ENCODE assay signal across 22 mouse cellular contexts in the genomic region with DNA sequence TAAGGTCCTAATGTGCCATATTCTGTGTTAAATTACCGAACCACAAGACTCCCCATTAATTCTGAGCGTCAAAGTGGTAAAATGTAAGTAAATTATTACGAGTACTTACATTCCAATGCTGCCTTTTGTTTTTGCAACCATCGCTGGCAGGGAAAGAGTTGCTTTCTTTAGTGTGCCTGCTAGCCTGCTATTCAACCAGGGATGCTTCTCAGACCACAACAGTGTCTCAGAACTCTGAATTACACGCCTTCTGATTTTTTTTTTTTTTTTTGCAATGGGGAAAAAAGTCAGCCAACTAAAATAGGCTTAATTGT. TPM values are rescaled to one million over a fixed set of nuclear protein-coding genes. Genes with fewer than 3 reads are reported as not detected.
DNase-seq lines count a peak whose midpoint lies in the region; ATAC-seq lines count a peak whose summit lies in the region.
"Had no signal": no experiment of that assay in that cellular context is flagged by ENCODE, and none has a peak within 500 bp of the region (broad histone marks: within the 10 kb centered on the region; RNA-seq: fewer than 3 reads in every experiment).

No protein-coding gene starts in this region.

- no peaks in the 10 kb centered on the region for H3K27me3 ChIP-seq in forebrain, embryonic 14.5 days (replicated peaks; ENCODE audit: control insufficient read depth, insufficient read depth, low read length)
- no peaks in the 10 kb centered on the region for H3K27me3 ChIP-seq in forebrain, embryonic 13.5 days
- no peaks in the 10 kb centered on the region for H3K27me3 ChIP-seq in heart, embryonic 16.5 days (ENCODE audit: control insufficient read depth, insufficient read depth, low read length)
- H3K27me3 ChIP-seq in heart, embryonic 11.5 days (ENCODE audit: control insufficient read depth, insufficient read depth, low read length), result no peaks in the 10 kb centered on the region
- H3K27me3 ChIP-seq in midbrain, embryonic 16.5 days (ENCODE audit: control insufficient read depth, insufficient read depth, low read depth, low read length), result no peaks in the 10 kb centered on the region
- H3K27me3 ChIP-seq: kidney, embryonic 15.5 days had no signal

- WGBS in forebrain, embryonic 14.5 days, result 29% methylated on average over 5 of the region's 5 CpGs
- 34% methylated on average over 5 of the region's 5 CpGs for WGBS in forebrain, embryonic 13.5 days
- WGBS in heart, embryonic 16.5 days, result 44% methylated on average over 5 of the region's 5 CpGs
- WGBS in heart, embryonic 11.5 days (ENCODE audit: insufficient replicate concordance), result 74% methylated on average over 5 of the region's 5 CpGs
- WGBS in midbrain, embryonic 16.5 days, result 40% methylated on average over 5 of the region's 5 CpGs

- H3K27ac ChIP-seq in forebrain, embryonic 14.5 days (ENCODE audit: low read depth, low read length), result no peak overlapping the region
- no peak overlapping the region for H3K27ac ChIP-seq in forebrain, embryonic 13.5 days
- peak overlapping the region; percentile 95 for H3K27ac ChIP-seq in heart, embryonic 16.5 days (ENCODE audit: low read length)
- no peak overlapping the region for H3K27ac ChIP-seq in heart, embryonic 11.5 days (ENCODE audit: low read depth, low read length)
- H3K27ac ChIP-seq in midbrain, embryonic 16.5 days (ENCODE audit: low read length), result no peak overlapping the region
- H3K27ac ChIP-seq: kidney, embryonic 15.5 days had no signal

- no peaks in the 10 kb centered on the region for H3K4me1 ChIP-seq in forebrain, embryonic 14.5 days (ENCODE audit: control insufficient read depth, insufficient read depth, low read length)
- peaks cover 8% of the 10 kb centered on the region; the same call in 1 of the 2 replicates for H3K4me1 ChIP-seq in forebrain, embryonic 13.5 days
- peaks cover 11% of the 10 kb centered on the region; the same call in 1 of the 2 replicates for H3K4me1 ChIP-seq in heart, embryonic 16.5 days (ENCODE audit: control insufficient read depth, insufficient read depth, low read length)
- no peaks in the 10 kb centered on the region for H3K4me1 ChIP-seq in heart, embryonic 11.5 days (ENCODE audit: control insufficient read depth, insufficient read depth, low read length)
- peaks cover 5% of the 10 kb centered on the region; the same call in 1 of the 2 replicates for H3K4me1 ChIP-seq in midbrain, embryonic 16.5 days (ENCODE audit: control insufficient read depth, insufficient read depth, low read length)
- H3K4me1 ChIP-seq: kidney, embryonic 15.5 days had no signal

- DNase-seq in forebrain, embryonic 14.5 days (ENCODE audit: low spot score), result peak; percentile 16
- peak; percentile 46 for DNase-seq in brain, adult 2 months (ENCODE audit: low read depth, low spot score)
- DNase-seq in left cerebral cortex, postnatal 14 days (ENCODE audit: low spot score in 2 of 2), result no peak
- DNase-seq in lung, postnatal 36 days, result no peak
- DNase-seq: cerebellum, adult 11 months; cerebellum, postnatal 25 days; gastrocnemius, postnatal 10 days; layer of hippocampus, postnatal 36 days; left cerebral cortex, postnatal 4 days; lung, adult 2 months; lung, postnatal 4 days; thymus, postnatal 25 days had no signal

- intact Hi-C loops in left cerebral cortex, postnatal 14 days (cut with DNase I), result no loop called here

- H3K4me3 ChIP-seq in forebrain, embryonic 14.5 days (ENCODE audit: low read depth, low read length), result no peak overlapping the region
- no peak overlapping the region for H3K4me3 ChIP-seq in forebrain, embryonic 13.5 days
- no peak overlapping the region; the same call in 1 of the 2 replicates for H3K4me3 ChIP-seq in heart, embryonic 16.5 days (ENCODE audit: low read length)
- H3K4me3 ChIP-seq in heart, embryonic 11.5 days (ENCODE audit: low read depth, low read length), result no peak overlapping the region
- H3K4me3 ChIP-seq in midbrain, embryonic 16.5 days (ENCODE audit: low read depth, low read length), result no peak overlapping the region
- H3K4me3 ChIP-seq: kidney, embryonic 15.5 days had no signal

- no peak overlapping the region for H3K9ac ChIP-seq in forebrain, embryonic 14.5 days (ENCODE audit: low read length)
- H3K9ac ChIP-seq in forebrain, embryonic 13.5 days, result no peak overlapping the region
- H3K9ac ChIP-seq in heart, embryonic 16.5 days (ENCODE audit: low read length), result no peak overlapping the region; the same call in none of the 2 replicates
- H3K9ac ChIP-seq in heart, embryonic 11.5 days (ENCODE audit: low read depth, low read length), result no peak overlapping the region
- no peak overlapping the region for H3K9ac ChIP-seq in midbrain, embryonic 16.5 days (ENCODE audit: low read depth, low read length)
- H3K9ac ChIP-seq: kidney, embryonic 15.5 days had no signal

- no peaks in the 10 kb centered on the region for H3K36me3 ChIP-seq in forebrain, embryonic 14.5 days (ENCODE audit: control insufficient read depth, insufficient read depth, low read length)
- H3K36me3 ChIP-seq in forebrain, embryonic 13.5 days (ENCODE audit: poor library complexity, severe bottlenecking), result no peaks in the 10 kb centered on the region
- H3K36me3 ChIP-seq in heart, embryonic 16.5 days (ENCODE audit: control insufficient read depth, insufficient read depth), result no peaks in the 10 kb centered on the region
- H3K36me3 ChIP-seq in heart, embryonic 11.5 days (ENCODE audit: control insufficient read depth, insufficient read depth, low read length), result no peaks in the 10 kb centered on the region
- no peaks in the 10 kb centered on the region for H3K36me3 ChIP-seq in midbrain, embryonic 16.5 days (ENCODE audit: control insufficient read depth, insufficient read depth, low read length)
- H3K36me3 ChIP-seq: kidney, embryonic 15.5 days had no signal

- no peak overlapping the region for H3K4me2 ChIP-seq in forebrain, embryonic 14.5 days (ENCODE audit: low read length)
- no peak overlapping the region for H3K4me2 ChIP-seq in forebrain, embryonic 13.5 days
- H3K4me2 ChIP-seq in heart, embryonic 16.5 days (ENCODE audit: low read depth, low read length), result peak overlapping the region; percentile 50
- H3K4me2 ChIP-seq in heart, embryonic 11.5 days, result no peak overlapping the region
- H3K4me2 ChIP-seq in midbrain, embryonic 16.5 days (ENCODE audit: low read length), result peak overlapping the region; percentile 13; the same call in 1 of the 2 replicates
- H3K4me2 ChIP-seq: kidney, embryonic 15.5 days had no signal

- no peaks in the 10 kb centered on the region for H3K9me3 ChIP-seq in forebrain, embryonic 14.5 days (replicated peaks; ENCODE audit: control insufficient read depth, low read length)
- H3K9me3 ChIP-seq in forebrain, embryonic 13.5 days (replicated peaks), result no peaks in the 10 kb centered on the region
- no peaks in the 10 kb centered on the region for H3K9me3 ChIP-seq in heart, embryonic 16.5 days (replicated peaks; ENCODE audit: control insufficient read depth, low read length)
- no peaks in the 10 kb centered on the region for H3K9me3 ChIP-seq in heart, embryonic 11.5 days (replicated peaks; ENCODE audit: control insufficient read depth, low read length)
- H3K9me3 ChIP-seq in midbrain, embryonic 16.5 days (replicated peaks; ENCODE audit: control insufficient read depth, low read length, poor library complexity, severe bottlenecking), result no peaks in the 10 kb centered on the region
- H3K9me3 ChIP-seq: kidney, embryonic 15.5 days had no signal

- ATAC-seq in forebrain, embryonic 14.5 days, result no peak
- no peak for ATAC-seq in forebrain, embryonic 13.5 days
- peak; percentile 39; the same call in 1 of the 2 replicates for ATAC-seq in heart, embryonic 16.5 days (replicated peaks; ENCODE audit: extremely low read depth, insufficient read depth, low FRiP score)
- ATAC-seq in heart, embryonic 11.5 days (replicated peaks; ENCODE audit: insufficient number of reproducible peaks, low FRiP score, low TSS enrichment), result no peak
- ATAC-seq in midbrain, embryonic 16.5 days, result no peak
- ATAC-seq: forebrain, embryonic 16.5 days; intestine, embryonic 16.5 days had no signal

RNA-seq across cellular contexts. Expression of a gene that starts 26.4 kb away (rescaled TPM):
- 0.33 and 1.0 TPM in 2 replicates for polyA plus RNA-seq in forebrain, embryonic 14.5 days (2014; fragmentation: Nextera tagmentation; extraction: Ambion mirVana)
- 0.80 and 0.92 TPM in 2 replicates for polyA plus RNA-seq in forebrain, embryonic 13.5 days (2015; fragmentation: Nextera tagmentation; extraction: Ambion mirVana)
- polyA plus RNA-seq in heart, embryonic 16.5 days (2015; fragmentation: Nextera tagmentation; extraction: Ambion mirVana), result 0.54 and 0.59 TPM in 2 replicates
- 0.39 and 1.1 TPM in 2 replicates for polyA plus RNA-seq in heart, embryonic 11.5 days (2014; fragmentation: Nextera tagmentation; extraction: Ambion mirVana)
- 5.0 TPM in 2 replicates for polyA plus RNA-seq in midbrain, embryonic 16.5 days (2015; fragmentation: Nextera tagmentation; extraction: Ambion mirVana)
- 1 to 10 TPM; 7.5 to 8.5 TPM for total RNA-seq in left cerebral cortex, postnatal 14 days (2021)
- total RNA-seq: liver, adult 2 months; MEL had no signal
- polyA plus RNA-seq: liver, adult 2 months; lung, adult 2 months; testis, adult 2 months had no signal

Comparison
In these comparisons a context has a peak if more than half of its experiments do, and no peak if none do; other contexts are left out.
1. H3K4me2 ChIP-seq: peak in heart, embryonic 16.5 days (single experiment) and midbrain, embryonic 16.5 days (single experiment); none in forebrain, embryonic 14.5 days (single experiment), forebrain, embryonic 13.5 days (single experiment) and heart, embryonic 11.5 days (single experiment).
2. DNase-seq: peak in forebrain, embryonic 14.5 days (single experiment) and brain, adult 2 months (single experiment); none in left cerebral cortex, postnatal 14 days (0 of 2) and lung, postnatal 36 days (single experiment).